Mouse (Mus musculus) intestine, postnatal 0 days (tissue): ENCODE results near the gene Uqcc3. TPM values are rescaled to one million over a fixed set of nuclear protein-coding genes. Genes with fewer than 3 reads are reported as not detected.

Experiments used
- ATAC-seq: fragments of 200-750 bp; cut with Nextera tagmentation; 2 replicates; pipeline ENCODE4 v1.8.0; 2017; ENCODE audit warnings: mild to moderate bottlenecking, moderate TSS enrichment, moderate library complexity
- H3K27ac ChIP-seq: fragments of 300-500 bp; sonication (generic); 2 replicates; pipeline ENCODE4 v1.5.1; 2014; ENCODE audit warnings: mild to moderate bottlenecking, low read depth, low read length, moderate library complexity
- H3K27me3 ChIP-seq: fragments of 300-500 bp; sonication (generic); replicated peaks from 2 replicates; pipeline ENCODE4 v1.6.1; 2014; ENCODE audit warnings: low read length, mixed read lengths; ENCODE audit not compliant: control insufficient read depth, insufficient read depth
- H3K36me3 ChIP-seq: fragments of 300-500 bp; sonication (generic); 2 replicates; pipeline ENCODE4 v1.6.1; 2014; ENCODE audit warnings: mild to moderate bottlenecking, moderate library complexity; ENCODE audit not compliant: control insufficient read depth, insufficient read depth
- H3K4me1 ChIP-seq: fragments of 300-500 bp; sonication (generic); replicated peaks from 2 replicates; pipeline ENCODE4 v1.6.1; 2014; ENCODE audit warnings: antibody characterized with exemption, low read length, mixed read lengths; ENCODE audit not compliant: control insufficient read depth, insufficient read depth
- H3K4me2 ChIP-seq: fragments of 300-500 bp; sonication (generic); replicated peaks from 2 replicates; pipeline ENCODE4 v1.6.1; 2014; ENCODE audit warnings: low read depth, mild to moderate bottlenecking, moderate library complexity
- H3K4me3 ChIP-seq: fragments of 300-500 bp; sonication (generic); 2 replicates; pipeline ENCODE4 v1.5.1; 2014; ENCODE audit warnings: low read depth, low read length
- H3K9ac ChIP-seq: fragments of 300-500 bp; sonication (generic); 2 replicates; pipeline ENCODE4 v1.6.1; 2014; ENCODE audit warnings: mild to moderate bottlenecking, low read depth, low read length
- H3K9me3 ChIP-seq: fragments of 300-500 bp; sonication (generic); 2 replicates; pipeline ENCODE4 v1.6.1; 2016; ENCODE audit warnings: mixed run types; ENCODE audit not compliant: control insufficient read depth
- CTCF ChIP-seq: sonication (generic); IDR thresholded peaks from 2 replicates; pipeline ENCODE4 v1.5.1; 2016; ENCODE audit warnings: low read depth, mild to moderate bottlenecking, control low read depth, antibody characterized with exemption, moderate library complexity
- WGBS: fragments of 180-500 bp; shearing (Covaris S2); extraction: QIAGEN DNeasy Blood & Tissue Kit; methylation state at CpG from one replicate; pipeline ENCODE4 v1.1.7; 2014; 5-methylcytosine and 5-hydroxymethylcytosine counted together
- polyA plus RNA-seq: library from polyadenylated mRNA; unstranded; fragments of >200 nt; fragmentation: Nextera tagmentation; extraction: Ambion mirVana; gene quantifications from 2 replicates; pipeline ENCODE4 v1.2.1, GENCODE M21; 2015

The Uqcc3 gene
- polyA plus RNA-seq = 65.4 and 67.9 TPM in 2 replicates

DNA sequence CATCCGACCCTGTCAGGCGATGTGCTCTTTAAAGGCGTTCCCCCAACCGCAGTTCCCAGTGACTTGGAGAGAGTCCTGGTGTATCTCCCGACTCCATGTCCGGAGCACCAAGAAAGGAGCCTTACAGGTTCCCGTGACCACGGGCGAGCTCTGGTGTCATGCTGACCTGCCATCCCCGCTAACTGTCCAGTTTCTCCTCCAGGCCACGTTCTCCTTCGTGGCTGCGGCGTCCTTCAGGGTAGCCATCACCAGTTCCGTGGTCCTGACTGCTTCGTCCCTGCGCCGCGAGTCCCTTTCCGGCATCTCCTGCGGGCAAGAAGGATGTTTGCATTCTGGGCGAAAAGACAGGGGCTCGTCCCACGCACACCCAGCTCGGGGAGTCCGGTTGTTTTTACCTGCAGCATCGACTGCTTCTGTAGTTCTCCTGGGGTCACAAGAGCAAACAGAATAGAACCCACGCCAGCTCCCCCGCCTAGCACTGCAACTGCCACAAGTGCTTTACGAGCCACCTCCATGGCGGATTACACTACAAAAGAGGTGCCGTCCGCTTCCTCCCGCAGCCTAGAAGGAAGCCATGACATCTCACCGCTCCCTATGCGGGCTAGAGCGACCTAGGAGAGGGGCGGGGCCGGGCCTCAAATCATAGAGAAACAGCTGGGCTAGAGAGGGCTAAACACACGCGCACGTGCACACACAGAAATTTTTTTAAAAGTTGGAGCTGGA, at the start of gene Uqcc3:
TSS of gene Uqcc3 (minus strand) at position 613 of the 723 bp plus-strand sequence.
- Histone ChIP-seq H3K27ac (peak within 1 kb of the TSS; percentile 55), H3K4me1 (no peaks in the 10 kb centered on the region), H3K4me2 (peak within 1 kb of the TSS; percentile 81), H3K4me3 (peak within 1 kb of the TSS; percentile 61), H3K9ac (peak within 1 kb of the TSS; percentile 78), H3K9me3 (no peaks in the 10 kb centered on the region), H3K36me3 (peaks cover 20% of the 10 kb centered on the region), H3K27me3 (no peaks in the 10 kb centered on the region)
- peak; percentile 93 for ATAC-seq
- under 1% methylated on average over 42 of the region's 42 CpGs for WGBS
- no peak for TF ChIP-seq CTCF

DNA sequence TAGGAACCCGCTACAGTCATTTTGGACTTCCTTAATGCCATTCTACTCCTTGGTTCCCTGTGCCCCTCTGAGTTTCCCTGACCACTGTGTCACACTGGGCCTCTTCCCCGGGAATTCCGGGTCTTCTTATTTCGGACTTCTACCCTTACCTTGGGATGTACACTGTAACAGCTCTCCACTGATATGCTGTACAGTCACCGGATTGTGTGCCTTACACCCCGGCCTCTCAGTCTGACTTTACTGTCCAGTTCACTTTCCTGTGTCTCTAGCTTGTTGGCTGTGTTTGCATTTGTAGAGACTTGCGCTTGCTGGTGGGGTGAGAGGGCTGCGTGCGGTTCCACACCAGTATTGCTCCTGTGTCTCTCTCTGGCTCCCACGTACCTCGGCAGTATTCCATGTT, 49.4 kb upstream of the Uqcc3 start:
- TF ChIP-seq CTCF = no peak
- 2% methylated on average over 11 of the region's 11 CpGs for WGBS
- Histone ChIP-seq H3K9me3 (no peaks in the 10 kb centered on the region), H3K27ac (peak overlapping the region; percentile 88), H3K4me1 (no peaks in the 10 kb centered on the region), H3K36me3 (peaks cover 42% of the 10 kb centered on the region), H3K9ac (peak overlapping the region; percentile 85), H3K4me2 (peak overlapping the region; percentile 95), H3K27me3 (no peaks in the 10 kb centered on the region), H3K4me3 (peak overlapping the region; percentile 84)
- no peak for ATAC-seq

DNA sequence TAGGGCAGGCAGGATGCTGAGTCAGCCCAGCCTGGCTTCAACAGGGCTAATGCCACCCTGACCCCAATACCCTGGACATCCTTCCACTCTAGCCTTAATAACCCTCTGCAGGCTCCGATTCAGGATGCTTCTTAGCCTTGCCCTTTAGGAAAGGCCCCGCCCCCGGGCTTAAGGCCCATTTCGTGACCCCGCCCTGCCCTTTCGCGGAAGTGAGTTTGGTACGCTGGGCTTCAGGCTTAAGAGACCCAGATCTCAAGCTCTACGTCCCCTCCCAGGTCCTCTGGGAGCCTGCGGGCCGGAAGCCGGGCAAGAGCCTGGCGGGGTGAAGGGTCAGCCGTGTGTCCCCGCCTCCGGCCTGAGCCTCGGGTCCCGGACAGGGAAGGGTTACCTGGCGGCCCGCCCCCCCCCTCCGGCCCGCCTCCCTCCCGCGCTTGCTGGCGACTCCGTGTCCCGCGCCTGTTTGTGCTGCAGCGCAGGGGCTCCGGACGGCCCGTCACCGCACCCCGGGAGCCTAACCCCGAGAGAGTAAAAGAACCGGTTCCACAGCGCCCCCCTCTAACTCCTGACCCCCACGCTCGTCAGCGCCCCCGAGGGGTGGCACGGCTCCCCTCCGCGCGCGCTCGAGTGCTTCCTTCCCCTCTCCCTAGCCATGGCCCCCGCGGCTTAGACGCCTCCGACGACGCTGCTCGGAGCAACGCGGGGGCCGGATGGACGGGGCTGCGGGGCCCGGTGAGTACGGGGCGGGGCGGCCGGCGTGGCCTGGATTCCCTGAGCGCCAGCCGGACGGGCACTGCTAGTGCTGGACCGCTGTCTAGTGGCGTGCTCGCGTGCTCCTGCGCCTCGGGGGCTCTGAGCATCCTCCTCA, 48.7 kb upstream of the Uqcc3 start, which contains the start of the genes Rom1 and Eml3:
TSS of gene Rom1 (minus strand) at position 133 of the 865 bp plus-strand sequence.
TSS of gene Eml3 (plus strand) at position 329 of the 865 bp plus-strand sequence.
- ATAC-seq = peak; percentile 73
- TF ChIP-seq CTCF = peak; percentile 70
- Histone ChIP-seq H3K27me3 (no peaks in the 10 kb centered on the region), H3K27ac (peak within 1 kb of the TSS; percentile 88), H3K9me3 (no peaks in the 10 kb centered on the region), H3K9ac (peak within 1 kb of the TSS; percentile 85), H3K4me1 (no peaks in the 10 kb centered on the region), H3K4me2 (peak within 1 kb of the TSS; percentile 95), H3K36me3 (peaks cover 37% of the 10 kb centered on the region; the same call in 1 of the 2 replicates), H3K4me3 (peak within 1 kb of the TSS; percentile 84)
- 1% methylated on average over 56 of the region's 74 CpGs for WGBS

DNA sequence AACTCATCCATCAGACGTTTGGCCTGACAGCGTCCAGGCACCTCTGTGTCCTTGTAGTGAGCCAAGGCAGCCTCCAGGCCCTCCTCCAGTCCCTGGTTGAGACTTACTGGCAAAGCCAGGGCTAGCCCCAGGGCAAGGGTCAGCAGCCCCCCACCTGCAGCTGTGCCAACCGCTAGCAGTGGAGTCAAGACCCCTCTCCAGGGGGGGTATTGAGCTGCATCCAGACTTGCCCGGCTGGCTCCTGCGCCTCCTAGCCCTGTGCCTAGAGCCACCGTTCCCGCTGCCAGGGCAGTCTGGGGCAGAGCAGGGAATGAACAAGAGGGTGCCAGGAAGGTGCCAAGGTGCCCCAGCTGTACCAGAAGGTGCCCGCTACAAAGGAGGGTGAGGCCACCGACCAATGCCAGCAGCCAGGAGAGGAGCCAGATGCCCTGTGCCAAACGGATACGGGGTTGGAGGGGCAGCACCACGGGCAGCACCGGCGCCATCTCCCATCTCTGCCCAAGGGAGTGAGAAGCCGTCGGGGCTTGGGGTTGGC, 48.0 kb upstream of the Uqcc3 start:
- H3K9me3 ChIP-seq = no peaks in the 10 kb centered on the region
- H3K36me3 ChIP-seq = peaks cover 33% of the 10 kb centered on the region; the same call in 1 of the 2 replicates
- TF ChIP-seq CTCF = no peak
- H3K4me1 ChIP-seq = no peaks in the 10 kb centered on the region
- WGBS = 31% methylated on average over 16 of the region's 16 CpGs
- no peaks in the 10 kb centered on the region for H3K27me3 ChIP-seq
- ATAC-seq = no peak; the same call in 1 of the 2 replicates
- peak overlapping the region; percentile 84 for H3K4me3 ChIP-seq
- peak overlapping the region; percentile 85; the same call in 1 of the 2 replicates for H3K9ac ChIP-seq
- H3K27ac ChIP-seq = peak overlapping the region; percentile 88; the same call in 1 of the 2 replicates
- H3K4me2 ChIP-seq = peak overlapping the region; percentile 95

DNA sequence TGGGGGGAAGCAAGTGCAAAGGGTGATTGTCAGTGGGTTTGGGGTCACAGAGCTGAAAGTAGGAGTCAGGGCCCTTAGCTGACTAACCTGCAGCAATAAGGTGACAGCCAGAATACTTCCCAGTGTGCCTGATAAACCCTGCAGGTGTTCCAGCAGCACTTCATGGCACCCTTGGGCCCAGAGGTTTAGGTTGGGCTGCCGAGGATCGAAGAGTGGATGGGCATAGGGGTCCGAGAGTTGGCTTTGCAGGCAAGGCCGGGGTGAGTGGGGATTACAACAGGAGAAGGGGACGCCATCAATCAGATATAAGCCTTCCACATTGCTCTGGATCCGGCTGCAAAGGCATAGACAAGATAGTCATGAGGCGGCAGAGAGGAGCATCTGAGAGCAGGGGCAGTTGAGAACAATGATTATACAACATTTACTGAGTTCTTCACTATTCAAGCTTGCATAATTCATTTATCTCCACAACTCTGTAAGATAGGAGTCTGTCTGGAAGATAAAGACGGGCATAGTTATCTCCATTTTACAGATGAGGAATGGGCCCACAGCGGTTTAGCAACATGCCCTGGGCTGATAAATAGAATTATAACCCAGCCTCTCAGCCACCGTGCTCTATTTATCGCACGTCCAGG, 47.3 kb upstream of the Uqcc3 start:
- WGBS = 72% methylated on average over 12 of the region's 12 CpGs
- no peak overlapping the region for H3K27ac ChIP-seq
- no peaks in the 10 kb centered on the region for H3K27me3 ChIP-seq
- H3K4me2 ChIP-seq = no peak overlapping the region
- no peak overlapping the region for H3K4me3 ChIP-seq
- no peaks in the 10 kb centered on the region for H3K9me3 ChIP-seq
- no peak overlapping the region for H3K9ac ChIP-seq
- H3K36me3 ChIP-seq = peaks cover 35% of the 10 kb centered on the region; the same call in 1 of the 2 replicates
- H3K4me1 ChIP-seq = no peaks in the 10 kb centered on the region
- no peak for ATAC-seq
- no peak for TF ChIP-seq CTCF
